Mouse (Mus musculus): ENCODE data around the gene Skint4. TPM values are rescaled to one million over a fixed set of nuclear protein-coding genes. Genes with fewer than 3 reads are reported as not detected.

Skint4 gene
- not detected in 2 replicates for polyA plus RNA-seq (2012; ENCODE audit: insufficient read depth, insufficient read length, missing spikeins)

DNA sequence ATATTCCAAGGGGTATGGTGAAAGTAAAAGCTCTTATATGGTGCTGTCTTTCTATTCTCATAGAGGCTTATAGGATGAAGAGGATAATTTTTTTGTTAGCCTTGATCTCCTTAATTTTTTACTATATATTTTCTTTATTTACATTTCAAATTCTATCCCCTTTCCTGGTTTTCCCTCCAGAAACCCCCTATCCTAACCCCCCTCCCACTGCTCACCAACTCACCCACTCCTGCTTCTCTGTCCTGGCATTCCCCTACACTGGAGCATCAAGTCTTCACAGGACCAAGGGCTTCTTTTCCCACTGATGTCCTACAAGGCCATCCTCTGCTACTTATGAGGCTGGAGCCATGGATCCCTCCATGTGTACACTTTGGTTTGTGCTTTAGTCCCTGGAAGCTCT lies at the start of gene Skint4:
Gene Skint4, plus strand, starts transcription at position 301 of the 400 bp plus-strand sequence.
- TF ChIP-seq CTCF (IDR thresholded peaks at IDR 0.05; ENCODE audit: low read depth, low read length) (no peak), POLR2A (IDR thresholded peaks at IDR 0.05; ENCODE audit: borderline replicate concordance, low read depth, low read length) (no peak)
- no peak within 1 kb of the TSS for H3K27ac ChIP-seq (ENCODE audit: insufficient read depth, low read depth, low read length)
- no peaks in the 10 kb centered on the region for H3K4me1 ChIP-seq (ENCODE audit: control insufficient read depth, insufficient read depth, low read length)
- no peak within 1 kb of the TSS for H3K4me3 ChIP-seq (ENCODE audit: insufficient read depth, low read length)

Other genes starting within 250 kb of the Skint4 start
- gene Slc5a9, start 169.1 kb upstream of the Skint4 start, polyA plus RNA-seq (2012; ENCODE audit: insufficient read depth, insufficient read length, missing spikeins): not detected in 2 replicates
- gene Skint8, start 152.6 kb upstream of the Skint4 start, polyA plus RNA-seq (2012; ENCODE audit: insufficient read depth, insufficient read length, missing spikeins): not detected in 2 replicates
- not detected in 2 replicates for gene Skint7, start 99.1 kb upstream of the Skint4 start, polyA plus RNA-seq (2012; ENCODE audit: insufficient read depth, insufficient read length, missing spikeins)
- gene Skint1, start 65.7 kb upstream of the Skint4 start, polyA plus RNA-seq (2012; ENCODE audit: insufficient read depth, insufficient read length, missing spikeins): 0.61 TPM in 1 of 2 replicates, not detected in the other
- gene Skint3, start 160.2 kb downstream of the Skint4 start, polyA plus RNA-seq (2012; ENCODE audit: insufficient read depth, insufficient read length, missing spikeins): 2.4 and 2.9 TPM in 2 replicates

Data from bone marrow macrophage, adult 2 months (primary cell).